Mouse (Mus musculus): ENCODE data around the gene Tmem163. TPM values are rescaled to one million over a fixed set of nuclear protein-coding genes. Genes with fewer than 3 reads are reported as not detected.

Gene Tmem163
- polyA plus RNA-seq, 1 experiment from 2014 or later = 0.69 TPM

GRCm38 (mm10) chr1:127475756-127476155, 203.6 kb downstream of the Tmem163 start:
- Histone ChIP-seq H3K4me2 (replicated peaks; ENCODE audit: low read depth) (no peak overlapping the region), H3K9me3 (ENCODE audit: control insufficient read depth, low read length) (no peaks in the 10 kb centered on the region), H3K4me1 (replicated peaks; ENCODE audit: control insufficient read depth, insufficient read depth) (no peaks in the 10 kb centered on the region), H3K36me3 (ENCODE audit: control insufficient read depth, insufficient read depth, low read length) (peaks cover 3% of the 10 kb centered on the region; the same call in 1 of the 2 replicates), H3K27ac (replicated peaks) (no peak overlapping the region), H3K9ac (ENCODE audit: low read length) (no peak overlapping the region), H3K27me3 (ENCODE audit: control insufficient read depth, insufficient read depth, low read length) (no peaks in the 10 kb centered on the region), H3K4me3 (ENCODE audit: low read depth, low read length) (no peak overlapping the region)
- TF ChIP-seq EP300 (optimal IDR thresholded peaks at IDR 0.05) (no peak), CTCF (IDR thresholded peaks at IDR 0.05; ENCODE audit: low read depth) (no peak)
- DNase-seq (ENCODE audit: low spot score) = no peak
- WGBS = 93% methylated on average over 5 of the region's 5 CpGs
- no peak for ATAC-seq (ENCODE audit: low FRiP score, low TSS enrichment)

GRCm38 (mm10) chr1:127470175-127470574, 209.2 kb downstream of the Tmem163 start:
- Histone ChIP-seq H3K4me2 (replicated peaks; ENCODE audit: low read depth) (no peak overlapping the region), H3K9ac (ENCODE audit: low read length) (no peak overlapping the region), H3K9me3 (ENCODE audit: control insufficient read depth, low read length) (no peaks in the 10 kb centered on the region), H3K36me3 (ENCODE audit: control insufficient read depth, insufficient read depth, low read length) (no peaks in the 10 kb centered on the region; the same call in 1 of the 2 replicates), H3K4me1 (replicated peaks; ENCODE audit: control insufficient read depth, insufficient read depth) (no peaks in the 10 kb centered on the region), H3K27ac (replicated peaks) (no peak overlapping the region), H3K4me3 (ENCODE audit: low read depth, low read length) (no peak overlapping the region), H3K27me3 (ENCODE audit: control insufficient read depth, insufficient read depth, low read length) (no peaks in the 10 kb centered on the region)
- ATAC-seq (ENCODE audit: low FRiP score, low TSS enrichment) (no peak), DNase-seq (ENCODE audit: low spot score) (no peak)
- WGBS = 59% methylated on average over 4 of the region's 4 CpGs
- no peak for TF ChIP-seq CTCF (IDR thresholded peaks at IDR 0.05; ENCODE audit: low read depth)
- no peak for TF ChIP-seq EP300 (optimal IDR thresholded peaks at IDR 0.05)

GRCm38 (mm10) chr1:127467238-127467637, 212.1 kb downstream of the Tmem163 start:
- H3K36me3 ChIP-seq (ENCODE audit: control insufficient read depth, insufficient read depth, low read length) = no peaks in the 10 kb centered on the region; the same call in 1 of the 2 replicates
- ATAC-seq (ENCODE audit: low FRiP score, low TSS enrichment) = no peak
- H3K4me2 ChIP-seq (replicated peaks; ENCODE audit: low read depth) = no peak overlapping the region
- H3K4me3 ChIP-seq (ENCODE audit: low read depth, low read length) = no peak overlapping the region
- DNase-seq (ENCODE audit: low spot score) = no peak
- H3K9me3 ChIP-seq (ENCODE audit: control insufficient read depth, low read length) = no peaks in the 10 kb centered on the region
- WGBS = 95% methylated on average over 5 of the region's 5 CpGs
- H3K9ac ChIP-seq (ENCODE audit: low read length) = no peak overlapping the region
- TF ChIP-seq EP300 (optimal IDR thresholded peaks at IDR 0.05) (no peak), CTCF (IDR thresholded peaks at IDR 0.05; ENCODE audit: low read depth) (no peak)
- no peaks in the 10 kb centered on the region for H3K27me3 ChIP-seq (ENCODE audit: control insufficient read depth, insufficient read depth, low read length)
- H3K27ac ChIP-seq (replicated peaks) = no peak overlapping the region
- no peaks in the 10 kb centered on the region for H3K4me1 ChIP-seq (replicated peaks; ENCODE audit: control insufficient read depth, insufficient read depth)

GRCm38 (mm10) chr1:127465292-127465691, 214.1 kb downstream of the Tmem163 start:
- no peak for ATAC-seq (ENCODE audit: low FRiP score, low TSS enrichment)
- Histone ChIP-seq H3K9me3 (ENCODE audit: control insufficient read depth, low read length) (no peaks in the 10 kb centered on the region), H3K27ac (replicated peaks) (no peak overlapping the region), H3K4me2 (replicated peaks; ENCODE audit: low read depth) (no peak overlapping the region), H3K27me3 (ENCODE audit: control insufficient read depth, insufficient read depth, low read length) (no peaks in the 10 kb centered on the region), H3K9ac (ENCODE audit: low read length) (no peak overlapping the region), H3K36me3 (ENCODE audit: control insufficient read depth, insufficient read depth, low read length) (peaks cover under 1% of the 10 kb centered on the region; the same call in 1 of the 2 replicates), H3K4me1 (replicated peaks; ENCODE audit: control insufficient read depth, insufficient read depth) (no peaks in the 10 kb centered on the region), H3K4me3 (ENCODE audit: low read depth, low read length) (no peak overlapping the region)
- TF ChIP-seq EP300 (optimal IDR thresholded peaks at IDR 0.05) (no peak), CTCF (IDR thresholded peaks at IDR 0.05; ENCODE audit: low read depth) (no peak)
- 53% methylated on average over 6 of the region's 6 CpGs for WGBS
- no peak for DNase-seq (ENCODE audit: low spot score)

- Histone ChIP-seq H3K27me3 (ENCODE audit: control insufficient read depth, insufficient read depth, low read length) (no peaks in the 10 kb centered on the region), H3K4me1 (replicated peaks; ENCODE audit: control insufficient read depth, insufficient read depth) (no peaks in the 10 kb centered on the region), H3K36me3 (ENCODE audit: control insufficient read depth, insufficient read depth, low read length) (peaks cover 4% of the 10 kb centered on the region; the same call in 1 of the 2 replicates), H3K9me3 (ENCODE audit: control insufficient read depth, low read length) (no peaks in the 10 kb centered on the region), H3K4me2 (replicated peaks; ENCODE audit: low read depth) (no peak overlapping the region), H3K27ac (replicated peaks) (no peak overlapping the region), H3K9ac (ENCODE audit: low read length) (no peak overlapping the region), H3K4me3 (ENCODE audit: low read depth, low read length) (no peak overlapping the region)
- ATAC-seq (ENCODE audit: low FRiP score, low TSS enrichment) (no peak), DNase-seq (ENCODE audit: low spot score) (no peak)
- no peak for TF ChIP-seq CTCF (IDR thresholded peaks at IDR 0.05; ENCODE audit: low read depth)
- no peak for TF ChIP-seq EP300 (optimal IDR thresholded peaks at IDR 0.05)
- 70% methylated on average over 6 of the region's 6 CpGs for WGBS
Observed at GRCm38 (mm10) chr1:127464041-127464440, 215.3 kb downstream of the Tmem163 start.

- H3K9ac ChIP-seq (ENCODE audit: low read length) = no peak overlapping the region
- no peak for TF ChIP-seq CTCF (IDR thresholded peaks at IDR 0.05; ENCODE audit: low read depth)
- no peak for TF ChIP-seq EP300 (optimal IDR thresholded peaks at IDR 0.05)
- WGBS = 83% methylated on average over 9 of the region's 9 CpGs
- no peak overlapping the region for H3K27ac ChIP-seq (replicated peaks)
- H3K4me2 ChIP-seq (replicated peaks; ENCODE audit: low read depth) = no peak overlapping the region
- no peaks in the 10 kb centered on the region for H3K9me3 ChIP-seq (ENCODE audit: control insufficient read depth, low read length)
- H3K4me3 ChIP-seq (ENCODE audit: low read depth, low read length) = no peak overlapping the region
- no peak for DNase-seq (ENCODE audit: low spot score)
- ATAC-seq (ENCODE audit: low FRiP score, low TSS enrichment) = no peak
- H3K4me1 ChIP-seq (replicated peaks; ENCODE audit: control insufficient read depth, insufficient read depth) = no peaks in the 10 kb centered on the region
- peaks cover 4% of the 10 kb centered on the region; the same call in 1 of the 2 replicates for H3K36me3 ChIP-seq (ENCODE audit: control insufficient read depth, insufficient read depth, low read length)
- no peaks in the 10 kb centered on the region for H3K27me3 ChIP-seq (ENCODE audit: control insufficient read depth, insufficient read depth, low read length)
Observed at GRCm38 (mm10) chr1:127461017-127461416, 218.3 kb downstream of the Tmem163 start.

All from stomach, postnatal 0 days (tissue).